Mouse (Mus musculus) left cerebral cortex, postnatal 25 days (tissue): ENCODE measurements at regions not wholly inside any gene's neighbourhood (a gene's known extent, or its start where the extent isn't known, plus 50 kb on each side); places are given as distances from the start of the nearest gene placed in this dataset.
A peak's percentile ranks its signal among the peaks of the same experiment; 100 is the strongest.

Experiments
- DNase-seq, 2 experiments: peaks; one replicate each; pipeline ENCODE4 v3.0.0; 2022; ENCODE audit warnings: low spot score in 2 of 2, mixed read lengths in 1 of 2
- intact Hi-C: fragments of 180-260 bp; cut with DNase I; formaldehyde crosslinking; loops from one replicate; pipeline ENCODE4 v1.15.1; 2025

- intact Hi-C loops = no loop called here
- DNase-seq = no peak
Measured at GRCm38 (mm10) chr7:72574316-72574715, 267.9 kb upstream of the Mctp2 start.

GRCm38 (mm10) chr7:72584427-72584826 is 278.0 kb upstream of the Mctp2 start:
- intact Hi-C loops = no loop called here

GRCm38 (mm10) chr7:72589241-72589668 is 282.8 kb upstream of the Mctp2 start:
- DNase-seq = peak; percentile 28 to 92
- intact Hi-C loops = no loop called here

More at GRCm38 (mm10) chr7:72584427-72584826, 278.0 kb upstream of the Mctp2 start:
- DNase-seq = no peak

- DNase-seq = peak; percentile 5 to 86
- intact Hi-C loops = loop anchor here (5.0 to 10.0 kb wide), 4 partner anchors 444 to 832 kb away; no protein-coding TSS in a partner anchor
Measured at GRCm38 (mm10) chr7:72590351-72591115, 284.1 kb upstream of the Mctp2 start.

DNA sequence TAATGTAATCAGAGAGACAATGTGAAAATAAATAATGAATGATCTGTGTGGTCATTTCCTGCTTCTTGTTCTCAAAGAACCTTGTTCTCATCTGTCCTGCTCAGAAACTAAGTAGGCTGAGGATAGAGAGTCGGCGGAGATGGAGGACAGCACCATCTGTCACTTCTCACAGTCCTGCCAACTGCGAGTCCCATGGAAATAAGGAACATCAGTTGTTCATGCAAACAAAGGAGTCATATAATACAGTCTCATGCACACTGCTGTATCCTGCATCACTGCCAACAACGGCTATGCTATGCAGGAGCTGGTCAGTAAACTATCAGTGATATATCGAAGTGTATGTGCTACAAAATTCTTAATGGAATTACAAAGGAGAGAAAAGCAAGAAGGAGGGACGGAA is 285.7 kb upstream of the Mctp2 start:
- intact Hi-C loops = loop anchor here (5.0 to 10.0 kb wide), 4 partner anchors 443 to 830 kb away; no protein-coding TSS in a partner anchor

DNA sequence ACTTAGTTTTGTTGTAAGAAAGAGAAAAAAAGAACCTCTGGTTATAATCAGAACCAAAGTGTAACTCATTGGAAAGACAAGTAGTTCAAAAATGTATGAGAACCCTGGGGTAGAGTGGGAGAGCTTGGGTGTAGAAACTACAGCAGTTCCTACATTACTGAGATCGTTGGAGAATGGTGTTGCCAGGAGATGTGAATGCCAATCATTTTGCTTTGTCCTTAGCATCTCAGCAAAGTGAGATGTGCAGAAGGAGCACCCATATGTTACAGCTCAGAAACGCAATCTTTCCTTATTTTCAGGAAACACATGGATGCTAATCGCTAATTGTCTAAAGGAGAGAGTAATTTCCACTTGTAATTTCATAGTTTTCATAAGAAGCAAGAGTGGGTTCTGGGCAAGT is 286.2 kb upstream of the Mctp2 start:
- intact Hi-C loops = loop anchor here (5.0 to 10.0 kb wide), 4 partner anchors 442 to 830 kb away; no protein-coding TSS in a partner anchor
- peak; percentile 30 to 84 for DNase-seq

More for the DNA sequence above, 285.7 kb upstream of the Mctp2 start:
- DNase-seq = peak; percentile 23 to 77

DNA sequence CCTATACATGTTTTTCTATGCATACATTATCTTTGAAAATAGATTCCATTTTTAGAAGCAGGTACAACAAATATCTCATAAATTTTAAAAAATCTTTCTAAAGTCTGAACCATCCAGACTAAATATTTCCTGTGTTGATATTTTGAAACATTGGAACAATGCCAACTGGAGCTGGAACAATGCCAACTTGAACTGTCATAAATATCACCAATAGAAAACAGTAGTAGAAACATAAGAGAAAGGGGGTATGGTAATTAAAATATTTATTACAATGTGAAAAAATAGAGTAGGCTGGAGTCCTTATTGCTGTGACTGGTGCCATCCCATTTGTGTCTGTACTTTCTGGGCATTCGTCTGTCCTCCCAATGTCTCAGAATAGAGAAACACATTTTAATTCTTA is 286.9 kb upstream of the Mctp2 start:
- DNase-seq = peak in 1 of 2 experiments; percentile 2
- intact Hi-C loops = loop anchor here (5.0 to 10.0 kb wide), 4 partner anchors 442 to 829 kb away; no protein-coding TSS in a partner anchor

- intact Hi-C loops = loop anchor here (5.0 to 10.0 kb wide), 4 partner anchors 440 to 828 kb away; no protein-coding TSS in a partner anchor
- DNase-seq = no peak
Measured at GRCm38 (mm10) chr7:72594741-72595140, 288.3 kb upstream of the Mctp2 start.

GRCm38 (mm10) chr7:72596985-72597384 is 290.6 kb upstream of the Mctp2 start:
- peak in 1 of 2 experiments; percentile 53 for DNase-seq

DNA sequence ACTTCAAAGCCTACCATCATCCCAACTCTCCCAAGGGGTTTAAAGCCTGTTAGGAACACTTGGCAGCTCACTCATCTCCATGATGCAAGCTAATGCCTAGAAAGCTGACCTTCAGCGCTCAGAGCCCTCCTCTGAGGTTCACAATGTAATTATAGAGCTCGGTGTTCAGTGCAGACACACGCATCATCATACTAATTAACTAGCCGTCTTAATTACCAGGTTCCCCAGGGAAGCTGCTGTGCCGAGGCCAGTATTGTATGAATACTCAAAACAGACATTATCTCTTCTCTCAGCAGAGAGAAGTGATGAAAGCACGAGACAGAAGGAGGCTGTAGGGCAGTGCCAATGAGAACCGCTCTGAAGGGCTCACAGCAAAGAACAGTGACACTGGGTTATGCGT is 295.5 kb upstream of the Mctp2 start:
- no peak for DNase-seq
- intact Hi-C loops = no loop called here

More at GRCm38 (mm10) chr7:72596985-72597384, 290.6 kb upstream of the Mctp2 start:
- intact Hi-C loops = loop anchor here (10.0 kb wide), 1 partner anchor 438 kb away; no protein-coding TSS in a partner anchor

DNA sequence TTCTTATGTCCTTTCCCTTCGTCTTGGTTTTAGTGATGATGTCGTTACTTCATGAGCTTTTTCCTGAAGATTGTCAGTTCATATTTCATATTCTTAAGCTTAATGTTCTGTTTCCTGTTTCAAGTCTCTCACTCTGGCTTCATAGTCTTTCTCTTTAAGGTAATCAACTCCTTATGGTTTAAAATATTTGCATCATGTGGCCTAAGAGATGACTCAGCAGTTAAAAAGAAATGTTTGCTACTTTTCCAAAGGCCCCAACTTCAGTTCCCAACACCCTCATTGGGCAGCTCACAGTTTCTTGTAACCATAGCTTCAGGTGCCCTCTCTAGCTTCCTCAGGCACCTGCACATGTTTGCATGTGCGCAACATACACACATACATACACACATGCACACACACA is 303.4 kb upstream of the Mctp2 start:
- intact Hi-C loops = no loop called here
- DNase-seq = no peak

DNA sequence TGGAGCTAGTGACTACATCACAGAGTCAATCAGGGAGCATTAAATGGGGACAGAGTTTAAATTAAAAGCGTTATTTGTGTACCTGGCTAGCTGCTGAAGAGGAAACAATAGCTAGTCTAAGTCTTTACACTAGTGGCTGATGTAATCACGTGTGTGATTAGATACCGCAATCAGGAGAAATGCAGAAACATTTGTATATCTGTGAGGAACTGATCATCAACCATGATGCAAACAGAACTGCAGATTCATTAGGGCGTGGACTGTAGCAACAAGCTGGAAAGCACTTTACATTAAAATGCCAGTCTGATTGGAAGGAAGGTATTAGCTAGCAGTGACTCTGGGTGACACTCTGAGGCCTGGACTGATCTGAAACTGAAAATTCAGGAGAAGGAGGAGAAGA is 308.8 kb upstream of the Mctp2 start:
- intact Hi-C loops = no loop called here
- no peak for DNase-seq

DNA sequence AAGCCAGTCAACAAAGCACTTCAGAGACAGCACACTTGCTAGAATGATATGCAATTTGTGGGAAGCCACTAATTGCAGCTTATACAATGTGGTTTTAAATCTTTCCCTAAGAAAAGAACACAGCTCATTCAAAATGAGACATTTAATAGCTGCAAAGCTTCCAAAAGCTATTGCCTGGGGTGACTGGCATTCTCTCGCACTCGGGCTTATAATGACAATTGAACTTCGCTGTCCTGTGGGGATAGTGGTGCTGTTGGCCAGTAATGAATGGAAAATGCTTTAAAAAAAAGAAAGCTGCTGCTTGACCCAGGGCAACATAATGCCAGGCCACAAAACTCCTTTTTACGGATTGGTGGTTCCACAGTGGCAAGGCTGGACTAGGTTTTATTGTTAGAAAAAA is 321.0 kb upstream of the Mctp2 start:
- intact Hi-C loops = no loop called here

GRCm38 (mm10) chr7:72639566-72639965 is 333.2 kb upstream of the Mctp2 start:
- intact Hi-C loops = no loop called here
- no peak for DNase-seq

More for the DNA sequence above, 321.0 kb upstream of the Mctp2 start:
- no peak for DNase-seq

DNA sequence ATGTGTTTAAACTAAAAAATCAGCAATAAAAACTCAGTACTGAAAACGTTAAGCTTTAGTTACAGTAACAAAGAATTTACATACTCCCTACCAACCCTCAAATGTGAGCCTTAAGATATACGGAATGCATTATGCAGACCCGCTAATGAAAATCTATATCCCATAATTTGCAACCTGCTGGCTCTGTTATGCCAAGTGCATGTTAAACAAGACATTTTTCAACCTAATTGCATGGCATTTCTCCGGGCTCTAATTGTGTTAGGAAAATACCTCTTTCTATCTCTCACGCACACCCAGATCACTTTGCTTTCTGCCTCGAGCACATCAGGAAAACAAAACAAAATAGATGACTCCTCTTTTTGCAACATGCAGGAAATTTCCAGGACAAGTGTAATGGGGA is 368.6 kb upstream of the Mctp2 start:
- intact Hi-C loops = no loop called here
- no peak for DNase-seq

GRCm38 (mm10) chr7:72685803-72686202 is 379.4 kb upstream of the Mctp2 start:
- no peak for DNase-seq
- intact Hi-C loops = no loop called here

DNA sequence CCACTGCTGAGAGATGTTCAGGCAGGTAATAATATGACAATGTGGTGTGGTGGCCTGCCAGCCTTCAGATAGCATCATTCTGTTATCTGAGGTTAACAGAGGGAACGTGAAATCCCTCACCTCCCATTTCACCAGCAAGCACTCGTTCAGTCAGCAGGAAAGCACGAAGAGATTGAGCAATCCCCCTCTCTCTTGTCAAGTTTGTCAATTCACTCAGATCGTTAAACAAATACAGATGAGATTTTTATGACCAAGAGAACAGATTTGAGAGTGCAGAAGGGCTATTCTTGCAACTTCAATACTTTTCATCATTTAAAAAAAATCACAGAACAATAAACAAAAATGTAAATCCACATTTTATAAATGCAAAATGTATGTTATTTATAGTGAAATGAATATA is 380.9 kb upstream of the Mctp2 start:
- intact Hi-C loops = no loop called here
- DNase-seq = no peak

- DNase-seq = no peak
- intact Hi-C loops = no loop called here
Measured at GRCm38 (mm10) chr7:72691396-72691795, 385.0 kb upstream of the Mctp2 start.

DNA sequence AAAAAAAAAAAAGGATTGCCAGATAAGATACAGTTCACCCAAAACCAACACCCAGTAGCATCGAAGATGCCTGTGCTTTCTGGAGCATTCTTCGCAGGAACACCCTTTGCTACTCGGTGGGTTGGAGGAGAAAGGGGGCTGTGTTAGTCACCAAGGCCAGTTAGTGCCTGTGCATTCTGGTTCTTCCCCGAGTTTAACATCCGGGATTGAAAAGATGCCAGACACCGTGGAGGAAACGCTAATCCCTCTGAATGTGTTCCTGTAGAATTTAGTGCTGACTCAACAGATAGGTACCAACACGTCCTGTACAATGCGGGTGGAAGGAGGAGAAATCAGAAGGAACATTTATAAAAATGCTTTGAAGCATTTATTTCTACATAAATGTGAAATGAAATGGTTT is 385.5 kb upstream of the Mctp2 start:
- peak in 1 of 2 experiments; percentile 35 for DNase-seq
- intact Hi-C loops = no loop called here

DNA sequence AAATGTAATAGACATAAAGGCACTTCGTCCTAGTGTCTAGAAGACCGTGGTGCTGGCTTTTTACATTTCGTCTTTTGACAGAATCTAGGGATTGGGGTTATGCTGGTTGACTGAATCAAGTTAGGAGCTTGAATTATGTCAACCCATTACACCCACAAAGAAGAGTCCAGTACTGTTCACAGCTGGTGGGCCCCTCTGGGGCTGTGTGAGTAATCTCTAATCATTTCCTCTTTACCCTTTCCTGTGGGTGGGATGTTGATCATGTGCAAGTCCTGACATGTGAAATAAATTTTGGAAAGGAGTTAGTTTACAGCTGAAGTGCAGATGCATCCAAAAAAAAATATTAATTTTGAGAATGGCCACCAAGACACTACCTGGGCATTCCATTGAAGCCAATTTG is 390.3 kb upstream of the Mctp2 start:
- DNase-seq = no peak
- intact Hi-C loops = no loop called here
